Mouse (Mus musculus): Measurements from ENCODE around the gene Eif4g3. TPM values are rescaled to one million over a fixed set of nuclear protein-coding genes. Genes with fewer than 3 reads are reported as not detected.

Eif4g3 gene
- polyA plus RNA-seq, 1 experiment from 2014 or later = 40.0 TPM

- H3K4me3 ChIP-seq (replicated peaks) = no peak overlapping the region
- peaks cover 53% of the 10 kb centered on the region for H3K36me3 ChIP-seq
- H3K27ac ChIP-seq = 0 out of 2 replicates have a peak overlapping the region, but pooled peaks have one; percentile 7
- H3K27me3 ChIP-seq = no peaks in the 10 kb centered on the region
- no peak for ATAC-seq (replicated peaks; ENCODE audit: low FRiP score)
- no peak overlapping the region for H3K9ac ChIP-seq
- no peak overlapping the region for H3K4me2 ChIP-seq
- WGBS = 55% methylated on average over 8 of the region's 8 CpGs
- no peaks in the 10 kb centered on the region for H3K9me3 ChIP-seq (replicated peaks)
- peaks cover 38% of the 10 kb centered on the region for H3K4me1 ChIP-seq
These were observed 44.3 kb downstream of the Eif4g3 start for GRCm38 (mm10) chr4:138037110-138037509.

DNA sequence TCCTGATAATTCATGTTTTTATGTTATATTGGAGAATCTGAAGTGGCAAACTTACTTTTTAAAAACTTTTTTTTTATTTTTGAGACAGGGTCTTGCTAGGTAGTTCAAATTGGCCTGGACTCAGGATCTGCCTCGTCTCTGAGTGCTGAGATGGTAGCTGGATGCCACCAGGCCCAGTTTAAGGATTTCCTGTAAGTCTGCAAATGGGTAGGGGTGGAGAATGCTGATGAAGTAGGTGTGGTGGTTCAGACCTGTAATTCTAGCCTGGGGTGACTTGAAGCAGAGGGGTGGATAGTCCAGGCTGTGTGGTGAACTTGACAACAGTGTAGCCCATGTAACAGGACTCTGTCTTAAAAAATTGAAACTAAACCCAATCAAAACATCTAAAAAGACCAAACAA, 45.1 kb downstream of the Eif4g3 start:
- ATAC-seq (replicated peaks; ENCODE audit: low FRiP score) = no peak
- Histone ChIP-seq H3K4me1 (peaks cover 38% of the 10 kb centered on the region), H3K27ac (peak overlapping the region; percentile 58; the same call in 1 of the 2 replicates), H3K36me3 (peaks cover 48% of the 10 kb centered on the region), H3K9ac (no peak overlapping the region), H3K4me2 (no peak overlapping the region), H3K9me3 (replicated peaks) (no peaks in the 10 kb centered on the region), H3K27me3 (no peaks in the 10 kb centered on the region), H3K4me3 (replicated peaks) (no peak overlapping the region)
- 68% methylated on average over 1 of the region's 1 CpGs for WGBS

GRCm38 (mm10) chr4:138038365-138039274, 45.8 kb downstream of the Eif4g3 start:
- Histone ChIP-seq H3K36me3 (peaks cover 41% of the 10 kb centered on the region), H3K9ac (0 out of 2 replicates have a peak overlapping the region, but pooled peaks have one; percentile 10), H3K27ac (peak overlapping the region; percentile 58), H3K27me3 (no peaks in the 10 kb centered on the region), H3K4me1 (peaks cover 38% of the 10 kb centered on the region), H3K4me3 (replicated peaks) (no peak overlapping the region), H3K4me2 (no peak overlapping the region), H3K9me3 (replicated peaks) (no peaks in the 10 kb centered on the region)
- 0 out of 2 replicates have a peak, but pooled peaks have one; percentile 29 for ATAC-seq (replicated peaks; ENCODE audit: low FRiP score)
- 43% methylated on average over 13 of the region's 13 CpGs for WGBS

DNA sequence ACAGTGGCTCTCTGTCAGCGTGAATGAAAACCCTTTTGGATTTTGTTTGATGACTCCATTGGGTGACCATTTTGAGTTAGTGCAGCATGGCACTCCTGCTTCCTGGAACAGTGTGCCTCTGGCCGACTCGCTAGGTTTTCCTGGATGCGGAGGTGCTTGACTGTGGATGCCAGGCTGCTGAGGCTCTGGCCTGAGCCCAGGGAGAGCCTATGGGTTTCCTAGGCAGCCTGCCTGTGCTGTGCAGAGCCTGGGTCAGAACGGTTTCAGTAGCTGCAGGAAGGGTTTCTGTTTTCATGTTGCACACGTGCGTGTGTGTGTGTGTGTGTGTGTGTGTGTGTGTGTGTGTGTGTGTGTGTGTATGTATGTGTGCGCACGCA, 46.4 kb downstream of the Eif4g3 start:
- H3K36me3 ChIP-seq = peaks cover 34% of the 10 kb centered on the region
- no peaks in the 10 kb centered on the region for H3K27me3 ChIP-seq
- H3K9ac ChIP-seq = no peak overlapping the region
- H3K4me2 ChIP-seq = no peak overlapping the region
- 85% methylated on average over 9 of the region's 9 CpGs for WGBS
- H3K9me3 ChIP-seq (replicated peaks) = no peaks in the 10 kb centered on the region
- peaks cover 38% of the 10 kb centered on the region for H3K4me1 ChIP-seq
- no peak for ATAC-seq (replicated peaks; ENCODE audit: low FRiP score)
- H3K4me3 ChIP-seq (replicated peaks) = no peak overlapping the region
- peak overlapping the region; percentile 58; the same call in 1 of the 2 replicates for H3K27ac ChIP-seq

DNA sequence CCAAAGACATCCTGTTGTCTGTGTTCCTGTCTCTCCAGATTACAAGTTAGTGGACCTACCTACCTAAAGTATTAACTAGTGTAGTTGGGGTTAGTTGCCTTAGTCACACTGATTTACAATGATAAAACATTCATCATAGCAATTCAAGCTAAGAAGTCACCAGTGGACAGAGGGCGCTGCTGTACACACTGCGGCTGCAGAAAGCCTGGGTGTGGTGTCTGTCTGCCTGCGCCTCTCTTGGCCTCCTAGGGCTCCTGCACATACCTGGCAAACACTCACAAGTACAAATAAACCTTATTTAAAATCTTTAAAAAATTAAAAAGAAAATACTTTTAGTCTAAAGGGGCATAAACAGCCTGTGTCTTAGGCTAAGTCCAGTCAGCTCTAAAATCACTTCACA, 47.8 kb downstream of the Eif4g3 start:
- peaks cover 35% of the 10 kb centered on the region for H3K4me1 ChIP-seq
- no peak for ATAC-seq (replicated peaks; ENCODE audit: low FRiP score)
- H3K27ac ChIP-seq = no peak overlapping the region
- no peak overlapping the region for H3K9ac ChIP-seq
- WGBS = 89% methylated on average over 3 of the region's 3 CpGs
- H3K9me3 ChIP-seq (replicated peaks) = 0 out of 2 replicates have a peak, but pooled peaks cover 3% of the 10 kb centered on the region
- no peak overlapping the region for H3K4me2 ChIP-seq
- H3K27me3 ChIP-seq = no peaks in the 10 kb centered on the region
- peaks cover 37% of the 10 kb centered on the region for H3K36me3 ChIP-seq
- H3K4me3 ChIP-seq (replicated peaks) = no peak overlapping the region

DNA sequence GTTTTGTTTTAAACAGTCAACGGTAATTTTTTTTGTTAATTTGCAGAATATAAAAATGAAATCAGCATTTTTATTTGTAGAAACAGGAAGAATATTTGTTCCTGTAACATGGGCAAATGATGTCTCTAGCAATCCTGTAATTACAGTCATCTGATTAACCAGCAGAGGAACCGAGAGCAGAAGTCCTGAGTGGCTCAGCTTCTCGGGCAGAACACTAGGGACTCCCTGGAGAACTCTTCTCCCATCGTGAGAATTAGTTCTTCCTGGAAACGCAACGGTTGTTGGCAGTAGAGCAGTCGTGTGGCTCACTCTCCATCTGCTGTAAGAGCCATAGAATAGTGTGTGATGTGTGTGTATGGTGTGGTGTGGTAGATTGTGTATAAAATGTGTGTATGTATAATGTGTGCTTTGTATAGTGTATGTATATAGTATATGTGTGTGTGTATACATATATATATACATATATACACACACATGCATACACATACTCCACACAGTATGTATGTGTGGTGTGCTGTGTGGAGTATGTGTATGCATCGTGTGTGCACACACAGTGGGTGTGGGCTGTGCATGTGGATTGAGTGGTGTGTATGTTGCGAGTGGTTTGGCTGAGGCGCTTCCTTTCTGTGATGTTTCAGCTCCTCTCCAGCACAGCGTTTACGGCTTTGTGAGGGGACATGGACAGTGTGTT, 48.9 kb downstream of the Eif4g3 start:
- Histone ChIP-seq H3K27me3 (no peaks in the 10 kb centered on the region), H3K36me3 (peaks cover 45% of the 10 kb centered on the region), H3K4me2 (no peak overlapping the region), H3K4me1 (peaks cover 33% of the 10 kb centered on the region), H3K9ac (no peak overlapping the region), H3K27ac (0 out of 2 replicates have a peak overlapping the region, but pooled peaks have one; percentile 37), H3K9me3 (replicated peaks) (0 out of 2 replicates have a peak, but pooled peaks cover 3% of the 10 kb centered on the region), H3K4me3 (replicated peaks) (no peak overlapping the region)
- ATAC-seq (replicated peaks; ENCODE audit: low FRiP score) = no peak
- WGBS = 80% methylated on average over 12 of the region's 12 CpGs

DNA sequence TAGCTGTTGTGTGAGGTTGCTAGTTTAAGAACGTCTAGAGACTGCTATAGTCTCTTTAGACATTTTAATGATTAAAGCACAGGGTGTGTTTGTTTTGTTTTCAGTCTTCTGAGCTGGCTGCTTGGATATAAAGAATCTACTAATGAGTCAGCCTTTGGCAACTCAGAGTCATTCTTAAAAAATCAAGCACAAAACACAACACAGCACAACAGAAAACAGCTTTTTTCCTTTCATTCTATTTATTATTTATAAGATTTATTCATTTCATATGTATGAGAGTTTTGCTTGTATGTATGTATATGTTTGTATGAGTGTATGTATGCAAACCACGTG, 49.4 kb downstream of the Eif4g3 start:
- H3K27me3 ChIP-seq = no peaks in the 10 kb centered on the region
- H3K9ac ChIP-seq = no peak overlapping the region
- 0 out of 2 replicates have a peak overlapping the region, but pooled peaks have one; percentile 37 for H3K27ac ChIP-seq
- WGBS = 51% methylated on average over 2 of the region's 2 CpGs
- H3K36me3 ChIP-seq = peaks cover 48% of the 10 kb centered on the region
- H3K4me2 ChIP-seq = no peak overlapping the region
- H3K4me3 ChIP-seq (replicated peaks) = no peak overlapping the region
- H3K9me3 ChIP-seq (replicated peaks) = 0 out of 2 replicates have a peak, but pooled peaks cover 3% of the 10 kb centered on the region
- peaks cover 28% of the 10 kb centered on the region for H3K4me1 ChIP-seq
- ATAC-seq (replicated peaks; ENCODE audit: low FRiP score) = no peak

- Histone ChIP-seq H3K9ac (no peak overlapping the region), H3K4me1 (peaks cover 24% of the 10 kb centered on the region), H3K9me3 (replicated peaks) (0 out of 2 replicates have a peak, but pooled peaks cover 3% of the 10 kb centered on the region), H3K4me3 (replicated peaks) (no peak overlapping the region), H3K4me2 (no peak overlapping the region), H3K36me3 (peaks cover 51% of the 10 kb centered on the region), H3K27ac (no peak overlapping the region), H3K27me3 (no peaks in the 10 kb centered on the region)
- WGBS = 90% methylated on average over 5 of the region's 5 CpGs
- no peak for ATAC-seq (replicated peaks; ENCODE audit: low FRiP score)
These were observed 49.8 kb downstream of the Eif4g3 start for GRCm38 (mm10) chr4:138042625-138043024.

GRCm38 (mm10) chr4:138044841-138045500, 52.1 kb downstream of the Eif4g3 start:
- peaks cover 64% of the 10 kb centered on the region for H3K36me3 ChIP-seq
- H3K9ac ChIP-seq = no peak overlapping the region
- no peak for ATAC-seq (replicated peaks; ENCODE audit: low FRiP score)
- H3K27ac ChIP-seq = no peak overlapping the region
- peaks cover 5% of the 10 kb centered on the region; the same call in 1 of the 2 replicates for H3K4me1 ChIP-seq
- no peak overlapping the region for H3K4me3 ChIP-seq (replicated peaks)
- 96% methylated on average over 16 of the region's 16 CpGs for WGBS
- H3K27me3 ChIP-seq = no peaks in the 10 kb centered on the region
- H3K4me2 ChIP-seq = no peak overlapping the region
- 0 out of 2 replicates have a peak, but pooled peaks cover 3% of the 10 kb centered on the region for H3K9me3 ChIP-seq (replicated peaks)

GRCm38 (mm10) chr4:138045809-138046208, 53.0 kb downstream of the Eif4g3 start:
- H3K9ac ChIP-seq = no peak overlapping the region
- no peak overlapping the region for H3K4me3 ChIP-seq (replicated peaks)
- H3K4me2 ChIP-seq = no peak overlapping the region
- H3K27me3 ChIP-seq = no peaks in the 10 kb centered on the region
- H3K27ac ChIP-seq = no peak overlapping the region
- peaks cover 62% of the 10 kb centered on the region for H3K36me3 ChIP-seq
- peaks cover 5% of the 10 kb centered on the region; the same call in 1 of the 2 replicates for H3K4me1 ChIP-seq
- 100% methylated on average over 1 of the region's 1 CpGs for WGBS
- H3K9me3 ChIP-seq (replicated peaks) = 0 out of 2 replicates have a peak, but pooled peaks cover 3% of the 10 kb centered on the region
- no peak for ATAC-seq (replicated peaks; ENCODE audit: low FRiP score)

- H3K9ac ChIP-seq = no peak overlapping the region
- no peak overlapping the region for H3K4me2 ChIP-seq
- no peak overlapping the region for H3K4me3 ChIP-seq (replicated peaks)
- no peak overlapping the region for H3K27ac ChIP-seq
- ATAC-seq (replicated peaks; ENCODE audit: low FRiP score) = no peak
- H3K27me3 ChIP-seq = no peaks in the 10 kb centered on the region
- peaks cover 5% of the 10 kb centered on the region; the same call in 1 of the 2 replicates for H3K4me1 ChIP-seq
- H3K36me3 ChIP-seq = peaks cover 64% of the 10 kb centered on the region
- 0 out of 2 replicates have a peak, but pooled peaks cover 3% of the 10 kb centered on the region for H3K9me3 ChIP-seq (replicated peaks)
- 96% methylated on average over 8 of the region's 8 CpGs for WGBS
These were observed 53.5 kb downstream of the Eif4g3 start for GRCm38 (mm10) chr4:138046371-138046770.
